Comparison of ENCODE assay signal across 8 mouse cellular contexts in genomic region chr12:71863846-71864543, GRCm38 (mm10). TPM values are rescaled to one million over a fixed set of nuclear protein-coding genes. Genes with fewer than 3 reads are reported as not detected.
DNase-seq lines count a peak whose midpoint lies in the region; ATAC-seq and TF ChIP-seq lines count a peak whose summit lies in the region.

No protein-coding gene starts in this region.

- H3K9me3 ChIP-seq in liver, embryonic 16.5 days (replicated peaks; ENCODE audit: control insufficient read depth, low read length) = no peaks in the 10 kb centered on the region
- no peaks in the 10 kb centered on the region for H3K9me3 ChIP-seq in liver, embryonic 12.5 days (replicated peaks)
- no peaks in the 10 kb centered on the region for H3K9me3 ChIP-seq in intestine, embryonic 15.5 days

- no peak overlapping the region for H3K4me3 ChIP-seq in liver, embryonic 16.5 days (ENCODE audit: low read depth, low read length)
- no peak overlapping the region for H3K4me3 ChIP-seq in liver, embryonic 12.5 days
- peak overlapping the region; percentile 61 for H3K4me3 ChIP-seq in gastrocnemius, adult 2 months
- no peak overlapping the region for H3K4me3 ChIP-seq in intestine, embryonic 15.5 days (replicated peaks)

- TF ChIP-seq CTCF in gastrocnemius, adult 2 months (IDR thresholded peaks at IDR 0.05) = no peak

- peaks cover 3% of the 10 kb centered on the region for H3K4me1 ChIP-seq in liver, embryonic 16.5 days (ENCODE audit: control insufficient read depth, low read depth, low read length)
- peaks cover 26% of the 10 kb centered on the region for H3K4me1 ChIP-seq in liver, embryonic 12.5 days
- peaks cover 8% of the 10 kb centered on the region; the same call in 1 of the 2 replicates for H3K4me1 ChIP-seq in intestine, embryonic 15.5 days (replicated peaks)

- H3K9ac ChIP-seq in liver, embryonic 16.5 days (ENCODE audit: low read depth, low read length) = no peak overlapping the region
- H3K9ac ChIP-seq in liver, embryonic 12.5 days = no peak overlapping the region
- no peak overlapping the region for H3K9ac ChIP-seq in intestine, embryonic 15.5 days

- peak; percentile 77 for DNase-seq in gastrocnemius, adult 2 months
- DNase-seq in lung, postnatal 25 days (ENCODE audit: low spot score) = peak; percentile 61
- DNase-seq in cerebellum, adult 9-11 months = no peak
- no peak for DNase-seq in left cerebral cortex, adult 9 months (ENCODE audit: low spot score in 2 of 2)
- DNase-seq in layer of hippocampus, postnatal 14 days (ENCODE audit: low spot score in 2 of 2) = no peak

- WGBS in liver, embryonic 16.5 days (ENCODE audit: insufficient replicate concordance) = 53% methylated on average over 10 of the region's 10 CpGs
- WGBS in liver, embryonic 12.5 days (ENCODE audit: insufficient replicate concordance) = 61% methylated on average over 10 of the region's 10 CpGs
- 39% methylated on average over 10 of the region's 10 CpGs for WGBS in intestine, embryonic 15.5 days

- peak; percentile 59 for ATAC-seq in liver, embryonic 16.5 days (ENCODE audit: low read depth)
- ATAC-seq in liver, embryonic 12.5 days = no peak
- peak; percentile 63 for ATAC-seq in intestine, embryonic 15.5 days

- H3K27ac ChIP-seq in liver, embryonic 16.5 days (ENCODE audit: low read length) = peak overlapping the region; percentile 16; the same call in 1 of the 2 replicates
- no peak overlapping the region for H3K27ac ChIP-seq in liver, embryonic 12.5 days
- H3K27ac ChIP-seq in gastrocnemius, adult 2 months = peak overlapping the region; percentile 83
- 0 out of 2 replicates have a peak overlapping the region, but pooled peaks have one; percentile 27 for H3K27ac ChIP-seq in intestine, embryonic 15.5 days

- intact Hi-C loops in gastrocnemius, adult 2 months (cut with DNase I) = loop anchor here (2.0 kb wide), 1 partner anchor 23 kb away; no protein-coding TSS in a partner anchor

- 0 out of 2 replicates have a peak, but pooled peaks cover 2% of the 10 kb centered on the region for H3K36me3 ChIP-seq in liver, embryonic 16.5 days (ENCODE audit: control insufficient read depth, insufficient read depth)
- peaks cover 29% of the 10 kb centered on the region for H3K36me3 ChIP-seq in liver, embryonic 12.5 days
- no peaks in the 10 kb centered on the region for H3K36me3 ChIP-seq in intestine, embryonic 15.5 days

- no peak overlapping the region for H3K4me2 ChIP-seq in liver, embryonic 16.5 days (ENCODE audit: low read depth, low read length)
- no peak overlapping the region for H3K4me2 ChIP-seq in liver, embryonic 12.5 days
- H3K4me2 ChIP-seq in intestine, embryonic 15.5 days (replicated peaks) = 0 out of 2 replicates have a peak overlapping the region, but pooled peaks have one; percentile 3

- no peaks in the 10 kb centered on the region for H3K27me3 ChIP-seq in liver, embryonic 16.5 days (ENCODE audit: control insufficient read depth, insufficient read depth, low read depth, low read length)
- no peaks in the 10 kb centered on the region for H3K27me3 ChIP-seq in liver, embryonic 12.5 days (replicated peaks)
- no peaks in the 10 kb centered on the region for H3K27me3 ChIP-seq in intestine, embryonic 15.5 days (replicated peaks)

RNA-seq across cellular contexts. Expression of gene Daam1, which starts 33.1 kb away (rescaled TPM):
- polyA plus RNA-seq in liver, embryonic 16.5 days (2015; fragmentation: Nextera tagmentation; extraction: Ambion mirVana) = 9.6 and 10.2 TPM in 2 replicates
- 10.7 and 11.2 TPM in 2 replicates for polyA plus RNA-seq in liver, embryonic 12.5 days (2016; fragmentation: Nextera tagmentation; extraction: Ambion mirVana)
- 10 to 100 TPM in 1 of 2 experiments, 1 to 10 TPM in 1; 8.0 to 12.8 TPM for total RNA-seq in gastrocnemius, adult 2 months (2021)
- polyA plus RNA-seq in intestine, embryonic 15.5 days (2015; fragmentation: Nextera tagmentation; extraction: Ambion mirVana) = 9.0 and 9.1 TPM in 2 replicates
- 10 to 100 TPM; 77.3 to 83.6 TPM for total RNA-seq in layer of hippocampus, postnatal 14 days (2021)

Comparison
In these comparisons a context has a peak if more than half of its experiments do, and no peak if none do; other contexts are left out.
1. DNase-seq: peak in gastrocnemius, adult 2 months (single experiment) and lung, postnatal 25 days (single experiment); none in cerebellum, adult 9-11 months (single experiment), left cerebral cortex, adult 9 months (0 of 2) and layer of hippocampus, postnatal 14 days (0 of 2).